Mouse (Mus musculus): ENCODE measurements around the gene Iqcc. TPM values are rescaled to one million over a fixed set of nuclear protein-coding genes. Genes with fewer than 3 reads are reported as not detected.
A peak's percentile ranks its signal among the peaks of the same experiment; 100 is the strongest.

Gene Iqcc
- total RNA-seq, 1 experiment from 2014 or later, result 45.6 TPM

GRCm38 (mm10) chr4:129622120-129622802 is 3.4 kb upstream of the Iqcc start:
- no peak for DNase-seq

GRCm38 (mm10) chr4:129621283-129621841 is 2.5 kb upstream of the Iqcc start:
- no peak for DNase-seq

GRCm38 (mm10) chr4:129620419-129621282 is 1.8 kb upstream of the Iqcc start:
- no peak for DNase-seq

GRCm38 (mm10) chr4:129618031-129618430 is 868 bp downstream of the Iqcc start:
- no peak for DNase-seq

- DNase-seq, result no peak
Observed at GRCm38 (mm10) chr4:129617121-129617641, 1.7 kb downstream of the Iqcc start.

- DNase-seq, result no peak
Observed at GRCm38 (mm10) chr4:129616631-129617030, 2.3 kb downstream of the Iqcc start.

GRCm38 (mm10) chr4:129615801-129616290 is 3.1 kb downstream of the Iqcc start:
- no peak for DNase-seq

- no peak for DNase-seq
Observed at GRCm38 (mm10) chr4:129614093-129614492, 4.8 kb downstream of the Iqcc start, which contains the start of gene Dcdc2b. Dcdc2b (minus strand) TSS chr4:129614257.

GRCm38 (mm10) chr4:129610472-129610871 is 8.4 kb downstream of the Iqcc start:
- DNase-seq, result no peak

GRCm38 (mm10) chr4:129610026-129610425 is 8.9 kb downstream of the Iqcc start:
- no peak for DNase-seq

GRCm38 (mm10) chr4:129609139-129609631 is 9.7 kb downstream of the Iqcc start:
- no peak for DNase-seq

- peak; percentile 69 for DNase-seq
Observed at GRCm38 (mm10) chr4:129608426-129609025, 10.4 kb downstream of the Iqcc start.

GRCm38 (mm10) chr4:129600233-129601158 is 18.4 kb downstream of the Iqcc start, which contains the start of the genes Eif3i and Tmem234:
Eif3i (minus strand) TSS chr4:129600648.
Tmem234 (plus strand) TSS chr4:129600668.
- DNase-seq, result peak; percentile 82

- no peak for DNase-seq
Observed at GRCm38 (mm10) chr4:129588865-129589264, 30.0 kb downstream of the Iqcc start.

- DNase-seq, result no peak
Observed at GRCm38 (mm10) chr4:129586943-129587342, 32.0 kb downstream of the Iqcc start.

- DNase-seq, result no peak
Observed at GRCm38 (mm10) chr4:129585773-129586172, 33.1 kb downstream of the Iqcc start.

GRCm38 (mm10) chr4:129584884-129585608 is 33.9 kb downstream of the Iqcc start:
- peak; percentile 90 for DNase-seq

GRCm38 (mm10) chr4:129584370-129584769 is 34.5 kb downstream of the Iqcc start:
- no peak for DNase-seq

GRCm38 (mm10) chr4:129582251-129582650 is 36.6 kb downstream of the Iqcc start:
- DNase-seq, result no peak

GRCm38 (mm10) chr4:129580347-129580746 is 38.6 kb downstream of the Iqcc start:
- no peak for DNase-seq
